Mouse (Mus musculus) liver, embryonic 15.5 days (tissue): ENCODE data around the gene Tlk1. TPM values are rescaled to one million over a fixed set of nuclear protein-coding genes. Genes with fewer than 3 reads are reported as not detected.

ENCODE experiments used
- ATAC-seq: fragments of 200-750 bp; cut with Nextera tagmentation; 2 replicates; pipeline ENCODE4 v1.8.0; 2017; ENCODE audit warnings: moderate number of reproducible peaks, mild to moderate bottlenecking, moderate library complexity; ENCODE audit not compliant: insufficient read depth
- H3K27ac ChIP-seq: fragments of 300-500 bp; sonication (generic); replicated peaks from 2 replicates; pipeline ENCODE4 v1.5.1; 2015; ENCODE audit warnings: mild to moderate bottlenecking, inconsistent platforms
- H3K27me3 ChIP-seq: fragments of 300-500 bp; sonication (generic); 2 replicates; pipeline ENCODE4 v1.6.1; 2015; ENCODE audit warnings: mild to moderate bottlenecking, inconsistent platforms
- H3K36me3 ChIP-seq: fragments of 300-500 bp; sonication (generic); replicated peaks from 2 replicates; pipeline ENCODE4 v1.6.1; 2015; ENCODE audit warnings: moderate library complexity, mild to moderate bottlenecking, inconsistent platforms
- H3K4me1 ChIP-seq: fragments of 300-500 bp; sonication (generic); replicated peaks from 2 replicates; pipeline ENCODE4 v1.6.1; 2015; ENCODE audit warnings: inconsistent platforms
- H3K4me2 ChIP-seq: fragments of 300-500 bp; sonication (generic); 2 replicates; pipeline ENCODE4 v1.6.1; 2015; ENCODE audit warnings: moderate library complexity, mild to moderate bottlenecking, inconsistent platforms
- H3K4me3 ChIP-seq: fragments of 300-500 bp; sonication (generic); replicated peaks from 2 replicates; pipeline ENCODE4 v1.5.1; 2015; ENCODE audit warnings: mild to moderate bottlenecking, inconsistent platforms
- H3K9ac ChIP-seq: fragments of 300-500 bp; sonication (generic); 2 replicates; pipeline ENCODE4 v1.6.1; 2015; ENCODE audit warnings: moderate library complexity, mild to moderate bottlenecking, inconsistent platforms
- H3K9me3 ChIP-seq: fragments of 300-500 bp; sonication (generic); replicated peaks from 2 replicates; pipeline ENCODE4 v1.6.1; 2016; ENCODE audit warnings: inconsistent platforms
- WGBS: fragments of 180-500 bp; shearing (Covaris S2); methylation state at CpG from one replicate; pipeline ENCODE4 v1.1.7; 2015; ENCODE audit warnings: mixed read lengths; ENCODE audit not compliant: insufficient replicate concordance; 5-methylcytosine and 5-hydroxymethylcytosine counted together
- polyA plus RNA-seq: library from polyadenylated mRNA; unstranded; fragments of >200 nt; fragmentation: Nextera tagmentation; extraction: Ambion mirVana; gene quantifications from 2 replicates; pipeline ENCODE4 v1.2.1, GENCODE M21; 2015

Tlk1 gene
- polyA plus RNA-seq, 1 experiment from 2014 or later: 30.1 TPM

GRCm38 (mm10) chr2:70736008-70736407, 89.5 kb downstream of the Tlk1 start:
- Histone ChIP-seq H3K9me3 (no peaks in the 10 kb centered on the region), H3K4me3 (no peak overlapping the region), H3K4me2 (no peak overlapping the region), H3K9ac (no peak overlapping the region), H3K27me3 (no peaks in the 10 kb centered on the region), H3K27ac (no peak overlapping the region), H3K36me3 (peaks cover 83% of the 10 kb centered on the region), H3K4me1 (no peaks in the 10 kb centered on the region)
- 59% methylated on average over 5 of the region's 5 CpGs for WGBS
- no peak for ATAC-seq

GRCm38 (mm10) chr2:70735534-70735933, 90.0 kb downstream of the Tlk1 start:
- no peaks in the 10 kb centered on the region for H3K4me1 ChIP-seq
- H3K9ac ChIP-seq: no peak overlapping the region
- no peak for ATAC-seq
- H3K36me3 ChIP-seq: peaks cover 83% of the 10 kb centered on the region
- no peaks in the 10 kb centered on the region for H3K27me3 ChIP-seq
- H3K4me2 ChIP-seq: no peak overlapping the region
- no peak overlapping the region for H3K27ac ChIP-seq
- no peak overlapping the region for H3K4me3 ChIP-seq
- no peaks in the 10 kb centered on the region for H3K9me3 ChIP-seq
- WGBS: 66% methylated on average over 4 of the region's 4 CpGs

- H3K27me3 ChIP-seq: no peaks in the 10 kb centered on the region
- H3K27ac ChIP-seq: no peak overlapping the region
- no peak overlapping the region for H3K4me3 ChIP-seq
- no peaks in the 10 kb centered on the region for H3K9me3 ChIP-seq
- H3K4me1 ChIP-seq: no peaks in the 10 kb centered on the region
- peaks cover 85% of the 10 kb centered on the region for H3K36me3 ChIP-seq
- 87% methylated on average over 2 of the region's 2 CpGs for WGBS
- no peak overlapping the region for H3K4me2 ChIP-seq
- no peak overlapping the region for H3K9ac ChIP-seq
- no peak for ATAC-seq
Observed at GRCm38 (mm10) chr2:70727089-70727488, 98.4 kb downstream of the Tlk1 start.

- Histone ChIP-seq H3K36me3 (peaks cover 87% of the 10 kb centered on the region), H3K9me3 (no peaks in the 10 kb centered on the region), H3K4me3 (no peak overlapping the region), H3K4me1 (no peaks in the 10 kb centered on the region), H3K4me2 (no peak overlapping the region), H3K27me3 (no peaks in the 10 kb centered on the region), H3K9ac (no peak overlapping the region), H3K27ac (no peak overlapping the region)
- 91% methylated on average over 9 of the region's 9 CpGs for WGBS
- ATAC-seq: no peak
Observed at GRCm38 (mm10) chr2:70723610-70724243, 101.8 kb downstream of the Tlk1 start.

- H3K36me3 ChIP-seq: peaks cover 66% of the 10 kb centered on the region
- no peaks in the 10 kb centered on the region for H3K9me3 ChIP-seq
- no peaks in the 10 kb centered on the region for H3K27me3 ChIP-seq
- no peak overlapping the region for H3K27ac ChIP-seq
- no peak overlapping the region for H3K4me3 ChIP-seq
- 89% methylated on average over 4 of the region's 4 CpGs for WGBS
- no peak for ATAC-seq
- no peaks in the 10 kb centered on the region for H3K4me1 ChIP-seq
- H3K9ac ChIP-seq: no peak overlapping the region
- no peak overlapping the region for H3K4me2 ChIP-seq
Observed at GRCm38 (mm10) chr2:70710878-70711277, 114.7 kb downstream of the Tlk1 start.

GRCm38 (mm10) chr2:70710236-70710635, 115.3 kb downstream of the Tlk1 start:
- WGBS: 86% methylated on average over 7 of the region's 7 CpGs
- H3K36me3 ChIP-seq: peaks cover 60% of the 10 kb centered on the region
- no peak overlapping the region for H3K4me3 ChIP-seq
- no peak overlapping the region for H3K27ac ChIP-seq
- 0 out of 2 replicates have a peak, but pooled peaks cover under 1% of the 10 kb centered on the region for H3K4me1 ChIP-seq
- no peaks in the 10 kb centered on the region for H3K9me3 ChIP-seq
- H3K27me3 ChIP-seq: no peaks in the 10 kb centered on the region
- H3K4me2 ChIP-seq: no peak overlapping the region
- H3K9ac ChIP-seq: no peak overlapping the region
- ATAC-seq: no peak

- Histone ChIP-seq H3K4me3 (no peak overlapping the region), H3K9ac (no peak overlapping the region), H3K4me1 (peaks cover 9% of the 10 kb centered on the region), H3K27ac (no peak overlapping the region), H3K36me3 (peaks cover 49% of the 10 kb centered on the region), H3K9me3 (no peaks in the 10 kb centered on the region), H3K27me3 (no peaks in the 10 kb centered on the region), H3K4me2 (no peak overlapping the region)
- ATAC-seq: no peak
- 87% methylated on average over 13 of the region's 13 CpGs for whole genome bisulfite sequencing
Observed at GRCm38 (mm10) chr2:70708986-70709730, 116.4 kb downstream of the Tlk1 start.

GRCm38 (mm10) chr2:70702403-70702802, 123.1 kb downstream of the Tlk1 start:
- 25% methylated on average over 5 of the region's 5 CpGs for WGBS
- Histone ChIP-seq H3K4me1 (peaks cover 9% of the 10 kb centered on the region), H3K27ac (no peak overlapping the region), H3K4me3 (no peak overlapping the region), H3K36me3 (no peaks in the 10 kb centered on the region), H3K9ac (no peak overlapping the region), H3K4me2 (no peak overlapping the region), H3K27me3 (no peaks in the 10 kb centered on the region), H3K9me3 (no peaks in the 10 kb centered on the region)
- no peak for ATAC-seq

GRCm38 (mm10) chr2:70701571-70701970, 124.0 kb downstream of the Tlk1 start:
- no peaks in the 10 kb centered on the region for H3K36me3 ChIP-seq
- peaks cover 9% of the 10 kb centered on the region for H3K4me1 ChIP-seq
- no peaks in the 10 kb centered on the region for H3K27me3 ChIP-seq
- H3K27ac ChIP-seq: no peak overlapping the region
- H3K9ac ChIP-seq: no peak overlapping the region
- H3K4me3 ChIP-seq: no peak overlapping the region
- H3K9me3 ChIP-seq: no peaks in the 10 kb centered on the region
- WGBS: 15% methylated on average over 9 of the region's 9 CpGs
- no peak for ATAC-seq
- H3K4me2 ChIP-seq: no peak overlapping the region

- WGBS: 73% methylated on average over 3 of the region's 3 CpGs
- Histone ChIP-seq H3K9me3 (no peaks in the 10 kb centered on the region), H3K9ac (no peak overlapping the region), H3K27ac (no peak overlapping the region), H3K4me3 (no peak overlapping the region), H3K4me1 (peaks cover 9% of the 10 kb centered on the region), H3K27me3 (no peaks in the 10 kb centered on the region), H3K4me2 (no peak overlapping the region), H3K36me3 (no peaks in the 10 kb centered on the region)
- no peak for ATAC-seq
Observed at GRCm38 (mm10) chr2:70700851-70701250, 124.7 kb downstream of the Tlk1 start.

- no peak overlapping the region for H3K4me3 ChIP-seq
- peaks cover 16% of the 10 kb centered on the region for H3K36me3 ChIP-seq
- no peaks in the 10 kb centered on the region for H3K27me3 ChIP-seq
- 71% methylated on average over 10 of the region's 10 CpGs for WGBS
- H3K4me2 ChIP-seq: no peak overlapping the region
- H3K9me3 ChIP-seq: no peaks in the 10 kb centered on the region
- H3K9ac ChIP-seq: no peak overlapping the region
- 0 out of 2 replicates have a peak, but pooled peaks cover 5% of the 10 kb centered on the region for H3K4me1 ChIP-seq
- H3K27ac ChIP-seq: no peak overlapping the region
- ATAC-seq: no peak
Observed at GRCm38 (mm10) chr2:70695712-70696111, 129.8 kb downstream of the Tlk1 start.
